Mouse (Mus musculus): ENCODE results near the gene Ddx50. TPM values are rescaled to one million over a fixed set of nuclear protein-coding genes. Genes with fewer than 3 reads are reported as not detected.
A peak's percentile ranks its signal among the peaks of the same experiment; 100 is the strongest.

Gene Ddx50
- polyA plus RNA-seq (2015; fragmentation: Nextera tagmentation; extraction: Ambion mirVana): 35.2 and 35.9 TPM in 2 replicates

DNA sequence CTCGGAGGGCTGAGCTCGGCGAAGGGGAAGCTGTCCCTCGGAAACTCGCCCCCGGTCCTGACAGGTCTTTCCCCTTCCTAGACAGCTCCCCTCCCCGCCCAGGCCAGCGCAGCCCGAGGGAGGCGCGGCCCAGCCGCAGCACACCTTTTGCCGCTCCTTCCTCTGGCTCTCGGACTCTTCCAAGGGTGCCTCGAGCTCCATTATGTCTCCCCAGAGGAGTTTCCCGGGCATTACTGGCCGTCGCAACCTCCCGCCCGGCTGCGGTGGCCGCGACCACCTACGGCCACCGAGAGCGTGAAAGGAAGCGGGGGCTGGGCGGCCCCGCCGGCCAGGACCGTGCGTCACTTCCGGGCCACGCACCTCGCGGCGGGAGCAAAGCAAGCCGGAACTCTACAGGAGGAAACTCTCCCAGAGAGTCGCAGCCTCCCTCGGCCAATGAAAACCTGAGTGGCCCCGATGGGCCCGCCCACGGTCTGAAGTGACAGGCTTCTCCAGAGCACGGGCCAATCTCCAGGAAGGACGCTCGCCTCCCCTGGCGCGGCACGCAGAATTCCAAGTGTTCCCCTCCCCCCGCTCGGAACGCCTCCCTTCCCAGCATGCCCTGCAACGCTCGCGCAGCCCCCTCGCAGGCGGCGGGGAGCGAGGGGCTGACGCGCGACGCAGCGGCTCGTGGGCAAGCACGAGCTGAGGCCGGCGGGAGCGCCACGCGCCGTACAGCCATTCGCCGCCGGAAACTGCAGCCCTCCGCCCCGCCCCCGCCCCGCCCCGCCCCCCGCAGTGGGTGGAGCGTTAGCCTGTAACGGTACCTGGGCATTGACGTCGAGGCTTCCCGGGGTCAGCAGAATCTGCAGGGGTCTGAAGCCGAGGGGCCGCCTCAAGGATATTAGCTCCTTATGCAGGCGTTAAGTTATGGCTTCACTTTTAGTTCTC, at the start of gene Ddx50:
Gene Ddx50, minus strand, starts transcription at position 338 of the 930 bp plus-strand sequence.
- peaks cover 7% of the 10 kb centered on the region for H3K36me3 ChIP-seq (replicated peaks)
- no peaks in the 10 kb centered on the region for H3K9me3 ChIP-seq (replicated peaks)
- ATAC-seq (ENCODE audit: insufficient read depth): peak; percentile 98
- peak within 1 kb of the TSS; percentile 91 for H3K27ac ChIP-seq (replicated peaks)
- peak within 1 kb of the TSS; percentile 98 for H3K4me3 ChIP-seq (replicated peaks)
- H3K4me1 ChIP-seq (replicated peaks): peaks cover 24% of the 10 kb centered on the region
- peak within 1 kb of the TSS; percentile 86 for H3K9ac ChIP-seq
- H3K27me3 ChIP-seq: no peaks in the 10 kb centered on the region
- under 1% methylated on average over 88 of the region's 89 CpGs for WGBS (ENCODE audit: insufficient replicate concordance)
- peak within 1 kb of the TSS; percentile 89 for H3K4me2 ChIP-seq

DNA sequence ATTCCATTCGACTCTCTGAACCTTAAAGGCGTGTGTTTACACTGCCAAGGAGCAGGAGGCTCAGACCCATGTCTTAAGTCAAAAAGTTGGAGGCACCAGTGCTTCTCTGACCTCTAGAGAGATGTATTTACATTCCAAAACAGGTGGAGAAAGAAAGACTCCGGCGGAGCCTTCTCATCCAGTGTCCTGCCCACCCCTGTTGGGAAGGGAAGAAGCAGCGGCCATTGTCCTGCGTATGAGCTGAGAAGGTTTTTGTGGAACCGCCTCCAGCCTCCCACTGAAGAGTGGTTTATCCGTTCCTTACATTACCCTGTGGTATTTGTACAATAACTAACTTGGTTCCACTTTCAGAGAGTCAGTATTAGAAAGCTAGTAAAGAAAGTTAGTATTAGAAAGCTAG, 41.8 kb upstream of the Ddx50 start:
- no peak for ATAC-seq (ENCODE audit: insufficient read depth)
- no peaks in the 10 kb centered on the region for H3K9me3 ChIP-seq (replicated peaks)
- H3K9ac ChIP-seq: no peak overlapping the region
- no peak overlapping the region for H3K27ac ChIP-seq (replicated peaks)
- H3K4me1 ChIP-seq (replicated peaks): no peaks in the 10 kb centered on the region
- 0 out of 2 replicates have a peak, but pooled peaks cover 2% of the 10 kb centered on the region for H3K27me3 ChIP-seq
- no peak overlapping the region for H3K4me2 ChIP-seq
- H3K4me3 ChIP-seq (replicated peaks): no peak overlapping the region
- H3K36me3 ChIP-seq (replicated peaks): no peaks in the 10 kb centered on the region
- 71% methylated on average over 8 of the region's 8 CpGs for WGBS (ENCODE audit: insufficient replicate concordance)

DNA sequence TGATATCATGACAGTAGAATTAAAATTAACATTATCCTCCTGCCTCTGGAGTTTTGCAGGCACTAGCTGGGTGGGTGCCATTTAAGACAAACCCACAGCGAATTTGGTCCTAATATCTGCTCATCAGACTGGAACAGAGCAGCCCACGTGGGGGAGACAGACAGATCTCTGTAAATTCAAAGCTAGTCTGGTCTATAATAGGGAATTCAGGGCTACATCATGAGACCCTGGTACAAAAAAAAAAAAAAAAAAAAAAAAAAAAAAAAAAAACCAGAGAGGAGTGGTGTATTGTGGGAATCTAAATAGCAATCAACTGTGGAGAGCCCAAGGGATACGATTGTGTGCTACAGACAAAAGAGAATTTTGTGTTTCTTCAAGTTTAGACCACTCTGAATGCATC, 41.2 kb upstream of the Ddx50 start:
- Histone ChIP-seq H3K4me3 (replicated peaks) (no peak overlapping the region), H3K36me3 (replicated peaks) (no peaks in the 10 kb centered on the region), H3K9me3 (replicated peaks) (no peaks in the 10 kb centered on the region), H3K4me2 (no peak overlapping the region), H3K27ac (replicated peaks) (no peak overlapping the region), H3K9ac (no peak overlapping the region), H3K4me1 (replicated peaks) (no peaks in the 10 kb centered on the region), H3K27me3 (0 out of 2 replicates have a peak, but pooled peaks cover 2% of the 10 kb centered on the region)
- ATAC-seq (ENCODE audit: insufficient read depth): no peak
- 57% methylated on average over 3 of the region's 3 CpGs for WGBS (ENCODE audit: insufficient replicate concordance)

DNA sequence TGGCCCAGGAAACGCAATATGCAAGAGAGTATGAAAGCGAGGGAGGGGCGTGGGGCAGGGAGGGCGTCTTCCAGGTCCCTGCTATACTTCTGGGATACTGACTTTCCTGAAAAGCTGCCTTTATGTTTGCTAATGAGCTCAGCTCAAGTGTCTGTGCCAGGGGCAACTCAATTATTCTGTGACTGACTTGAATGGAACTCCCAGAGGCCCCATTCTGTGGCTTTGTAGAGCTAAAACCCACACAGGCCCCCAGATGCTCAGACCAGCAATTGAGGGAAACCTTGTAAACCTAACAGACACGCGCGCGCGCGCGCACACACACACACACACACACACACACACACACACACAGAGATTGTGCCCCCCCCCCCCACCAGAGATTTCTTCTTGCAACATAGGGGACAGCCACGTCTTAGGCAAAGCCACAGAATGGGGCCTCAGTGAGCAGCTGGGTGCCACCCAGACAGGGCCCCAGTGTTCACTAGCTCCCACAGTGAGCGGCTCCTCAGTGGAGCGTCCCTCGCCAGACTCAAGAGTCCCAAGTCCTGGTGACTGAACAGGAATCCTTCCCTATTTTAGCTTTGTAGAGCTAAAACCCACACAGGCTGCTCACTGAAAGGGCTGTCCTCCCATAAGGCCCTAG, 36.1 kb upstream of the Ddx50 start:
- WGBS (ENCODE audit: insufficient replicate concordance): 81% methylated on average over 15 of the region's 15 CpGs
- no peak overlapping the region for H3K9ac ChIP-seq
- H3K27me3 ChIP-seq: no peaks in the 10 kb centered on the region
- no peaks in the 10 kb centered on the region for H3K9me3 ChIP-seq (replicated peaks)
- no peak overlapping the region for H3K4me2 ChIP-seq
- no peak overlapping the region for H3K4me3 ChIP-seq (replicated peaks)
- no peak overlapping the region for H3K27ac ChIP-seq (replicated peaks)
- ATAC-seq (ENCODE audit: insufficient read depth): no peak
- no peaks in the 10 kb centered on the region for H3K36me3 ChIP-seq (replicated peaks)
- H3K4me1 ChIP-seq (replicated peaks): no peaks in the 10 kb centered on the region

DNA sequence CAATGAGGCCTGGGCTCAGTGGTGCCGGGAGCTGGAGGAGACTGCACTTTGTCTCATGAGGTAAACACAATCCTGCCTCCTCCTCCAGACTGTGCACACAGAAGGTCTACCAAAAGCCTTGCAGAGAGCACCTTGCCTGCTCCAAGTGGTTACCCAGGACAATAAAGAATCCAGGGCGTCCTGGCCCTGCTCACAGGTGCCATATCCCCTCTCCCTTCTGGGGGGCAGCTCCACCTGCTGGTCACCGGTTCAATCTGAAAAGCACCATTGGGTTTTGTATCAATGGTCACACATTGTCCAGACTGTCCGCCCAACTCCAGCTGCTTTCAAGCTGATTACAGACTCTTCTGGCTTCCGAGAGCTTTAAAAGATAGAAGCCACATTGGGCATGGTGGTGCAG, 32.0 kb upstream of the Ddx50 start:
- Histone ChIP-seq H3K9ac (no peak overlapping the region), H3K4me3 (replicated peaks) (no peak overlapping the region), H3K4me2 (no peak overlapping the region), H3K27ac (replicated peaks) (no peak overlapping the region), H3K36me3 (replicated peaks) (no peaks in the 10 kb centered on the region), H3K4me1 (replicated peaks) (no peaks in the 10 kb centered on the region), H3K9me3 (replicated peaks) (0 out of 2 replicates have a peak, but pooled peaks cover 10% of the 10 kb centered on the region), H3K27me3 (0 out of 2 replicates have a peak, but pooled peaks cover 3% of the 10 kb centered on the region)
- 33% methylated on average over 5 of the region's 5 CpGs for WGBS (ENCODE audit: insufficient replicate concordance)
- ATAC-seq (ENCODE audit: insufficient read depth): no peak

DNA sequence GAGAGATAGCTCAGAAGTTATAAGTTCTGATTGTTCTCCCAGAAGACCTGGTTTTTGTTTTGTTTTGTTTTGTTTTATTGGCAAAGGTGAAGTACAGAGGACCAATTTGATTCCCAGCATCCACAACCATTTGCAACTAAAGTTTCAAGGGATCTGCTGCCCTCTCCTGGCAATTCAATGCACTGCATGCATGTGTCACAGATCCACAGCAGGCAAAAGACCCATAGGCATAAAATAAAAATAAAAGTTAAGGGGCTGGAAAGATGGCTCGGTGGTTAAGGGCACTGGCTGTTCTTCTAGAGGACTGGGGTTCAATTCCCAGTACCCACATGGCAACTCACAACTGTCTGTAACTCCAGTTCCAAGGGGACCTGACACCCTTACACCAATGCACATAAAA, 28.8 kb upstream of the Ddx50 start:
- H3K4me1 ChIP-seq (replicated peaks): no peaks in the 10 kb centered on the region

DNA sequence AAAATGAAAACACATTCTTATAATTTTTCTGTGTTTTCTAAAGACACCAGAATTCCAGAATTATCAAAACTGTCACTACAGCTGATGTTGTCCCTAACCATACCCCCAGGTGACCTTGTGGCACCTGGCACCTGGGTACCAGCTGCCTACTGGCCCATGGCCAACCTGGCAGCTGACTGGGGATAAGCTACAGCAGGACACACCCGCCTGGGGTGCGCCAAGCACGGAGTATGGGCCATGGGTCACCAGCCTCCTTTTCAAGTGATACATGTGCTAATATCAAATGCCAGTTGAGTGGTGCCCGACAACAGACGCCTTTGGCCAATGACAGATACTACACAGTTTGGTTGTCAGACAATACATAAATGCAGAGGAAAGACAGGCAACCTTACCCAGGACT, 26.3 kb upstream of the Ddx50 start:
- Histone ChIP-seq H3K9ac (no peak overlapping the region), H3K36me3 (replicated peaks) (no peaks in the 10 kb centered on the region), H3K27ac (replicated peaks) (no peak overlapping the region), H3K4me2 (no peak overlapping the region), H3K27me3 (0 out of 2 replicates have a peak, but pooled peaks cover 7% of the 10 kb centered on the region), H3K9me3 (replicated peaks) (0 out of 2 replicates have a peak, but pooled peaks cover 10% of the 10 kb centered on the region), H3K4me1 (replicated peaks) (no peaks in the 10 kb centered on the region), H3K4me3 (replicated peaks) (no peak overlapping the region)
- 69% methylated on average over 5 of the region's 5 CpGs for WGBS (ENCODE audit: insufficient replicate concordance)
- ATAC-seq (ENCODE audit: insufficient read depth): no peak

More for the DNA sequence above, 28.8 kb upstream of the Ddx50 start:
- Histone ChIP-seq H3K9ac (no peak overlapping the region), H3K27ac (replicated peaks) (no peak overlapping the region), H3K9me3 (replicated peaks) (0 out of 2 replicates have a peak, but pooled peaks cover 10% of the 10 kb centered on the region), H3K4me2 (no peak overlapping the region), H3K27me3 (0 out of 2 replicates have a peak, but pooled peaks cover 3% of the 10 kb centered on the region), H3K36me3 (replicated peaks) (no peaks in the 10 kb centered on the region), H3K4me3 (replicated peaks) (no peak overlapping the region)
- WGBS (ENCODE audit: insufficient replicate concordance): 38% methylated on average over 1 of the region's 1 CpGs
- no peak for ATAC-seq (ENCODE audit: insufficient read depth)

DNA sequence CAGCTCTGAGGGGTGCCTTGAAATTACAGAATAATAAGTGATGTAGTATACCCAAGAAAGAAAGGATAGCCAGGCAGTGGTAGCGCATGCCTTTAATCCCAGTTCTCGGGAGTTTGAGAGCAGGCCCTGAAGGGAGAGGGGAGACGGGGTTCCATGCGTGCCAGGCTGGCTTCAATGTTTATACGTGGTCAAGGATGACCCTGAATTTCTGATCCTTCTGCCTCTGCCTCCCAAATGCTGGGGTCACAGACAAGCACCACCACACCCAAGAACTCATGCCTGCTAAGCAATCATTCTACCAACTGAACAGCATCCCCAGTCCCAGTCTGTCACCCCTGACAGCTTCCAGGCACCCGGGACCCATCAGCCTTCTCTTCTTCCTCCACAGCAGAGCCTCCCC, 25.2 kb upstream of the Ddx50 start:
- WGBS (ENCODE audit: insufficient replicate concordance): 73% methylated on average over 6 of the region's 6 CpGs
- no peak for ATAC-seq (ENCODE audit: insufficient read depth)
- H3K27me3 ChIP-seq: 0 out of 2 replicates have a peak, but pooled peaks cover 4% of the 10 kb centered on the region
- no peaks in the 10 kb centered on the region for H3K36me3 ChIP-seq (replicated peaks)
- H3K4me3 ChIP-seq (replicated peaks): no peak overlapping the region
- H3K9me3 ChIP-seq (replicated peaks): 0 out of 2 replicates have a peak, but pooled peaks cover 10% of the 10 kb centered on the region
- H3K4me2 ChIP-seq: no peak overlapping the region
- no peak overlapping the region for H3K27ac ChIP-seq (replicated peaks)
- no peaks in the 10 kb centered on the region for H3K4me1 ChIP-seq (replicated peaks)
- H3K9ac ChIP-seq: no peak overlapping the region

DNA sequence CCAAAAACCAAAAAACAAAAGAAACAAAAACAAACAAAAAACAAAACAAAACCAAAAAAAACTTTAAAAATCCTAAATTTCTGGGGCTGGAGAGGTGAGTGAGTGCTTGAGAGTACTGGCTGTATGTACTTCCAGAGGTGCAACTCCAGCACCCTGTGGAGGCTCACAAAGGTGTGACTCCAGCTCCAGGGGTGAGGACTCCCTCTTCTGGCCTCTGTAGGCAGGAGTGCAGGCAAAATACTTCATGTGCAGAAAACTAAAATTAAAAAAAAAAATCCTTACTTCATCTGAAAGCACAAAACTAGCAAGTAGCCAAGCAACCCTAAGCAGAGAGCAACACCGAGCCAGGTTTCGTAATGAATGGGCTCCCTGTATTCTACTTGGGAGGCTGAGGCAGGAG, 21.3 kb upstream of the Ddx50 start:
- Histone ChIP-seq H3K4me1 (replicated peaks) (peaks cover 14% of the 10 kb centered on the region), H3K9me3 (replicated peaks) (no peaks in the 10 kb centered on the region), H3K36me3 (replicated peaks) (no peaks in the 10 kb centered on the region), H3K9ac (no peak overlapping the region), H3K4me2 (no peak overlapping the region), H3K27ac (replicated peaks) (no peak overlapping the region), H3K4me3 (replicated peaks) (no peak overlapping the region), H3K27me3 (0 out of 2 replicates have a peak, but pooled peaks cover 4% of the 10 kb centered on the region)
- WGBS (ENCODE audit: insufficient replicate concordance): 86% methylated on average over 2 of the region's 2 CpGs
- ATAC-seq (ENCODE audit: insufficient read depth): no peak

DNA sequence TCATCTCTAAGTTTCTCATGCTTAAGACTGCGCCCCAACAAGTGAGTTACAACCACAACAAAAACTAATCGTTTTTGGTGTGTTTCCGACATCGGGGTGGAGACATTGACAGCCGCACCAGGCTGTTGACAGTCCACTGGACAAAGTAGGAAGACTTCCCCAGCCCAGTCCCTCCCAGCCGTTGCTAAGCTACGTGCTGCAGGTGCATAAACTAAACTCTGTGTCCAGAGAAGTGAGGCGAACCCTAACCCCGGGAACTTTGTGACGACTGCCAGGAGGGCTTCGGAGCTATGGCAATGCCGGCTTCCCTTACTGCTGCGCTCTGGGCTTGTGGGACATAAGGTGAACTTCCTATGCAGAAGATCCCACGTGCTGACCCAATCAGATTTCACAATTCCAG, 18.2 kb upstream of the Ddx50 start:
- no peak overlapping the region for H3K27ac ChIP-seq (replicated peaks)
- 70% methylated on average over 14 of the region's 14 CpGs for WGBS (ENCODE audit: insufficient replicate concordance)
- peaks cover 25% of the 10 kb centered on the region for H3K4me1 ChIP-seq (replicated peaks)
- peaks cover 14% of the 10 kb centered on the region; the same call in 1 of the 2 replicates for H3K27me3 ChIP-seq
- no peaks in the 10 kb centered on the region for H3K9me3 ChIP-seq (replicated peaks)
- ATAC-seq (ENCODE audit: insufficient read depth): no peak
- no peak overlapping the region for H3K4me2 ChIP-seq
- H3K4me3 ChIP-seq (replicated peaks): no peak overlapping the region
- H3K9ac ChIP-seq: no peak overlapping the region
- H3K36me3 ChIP-seq (replicated peaks): no peaks in the 10 kb centered on the region

DNA sequence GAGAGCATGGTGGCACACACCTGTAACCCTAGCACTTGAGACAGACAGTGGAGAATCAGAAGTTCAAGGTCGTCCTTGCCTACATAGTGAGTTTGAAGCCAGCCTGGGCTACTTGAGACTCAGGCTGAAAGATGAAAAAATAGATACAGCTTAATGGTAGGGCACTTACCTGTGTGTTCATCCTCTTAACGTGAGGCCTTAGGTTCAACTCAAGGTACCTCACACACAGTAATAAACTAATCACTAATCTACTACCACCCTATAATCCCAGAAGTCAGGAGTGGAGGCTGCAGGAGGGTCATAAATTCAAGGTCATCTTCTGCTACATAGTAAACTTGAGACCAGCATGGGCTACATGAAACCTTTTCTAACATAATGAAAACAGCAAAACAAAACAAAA, 17.4 kb upstream of the Ddx50 start:
- Histone ChIP-seq H3K4me3 (replicated peaks) (no peak overlapping the region), H3K4me1 (replicated peaks) (peaks cover 25% of the 10 kb centered on the region), H3K9ac (no peak overlapping the region), H3K4me2 (no peak overlapping the region), H3K27me3 (peaks cover 20% of the 10 kb centered on the region; the same call in 1 of the 2 replicates), H3K9me3 (replicated peaks) (no peaks in the 10 kb centered on the region), H3K36me3 (replicated peaks) (no peaks in the 10 kb centered on the region), H3K27ac (replicated peaks) (no peak overlapping the region)
- 59% methylated on average over 2 of the region's 2 CpGs for WGBS (ENCODE audit: insufficient replicate concordance)
- no peak for ATAC-seq (ENCODE audit: insufficient read depth)
